Mouse (Mus musculus) E14TG2a.4 (cell line): ENCODE data around the gene Ear6.
"Not testable (repeated sequence)": the region's sequence is repeated elsewhere in the genome, so short reads cannot be mapped to it uniquely, and the experiment has no call there.

Experiments used
- CTCF ChIP-seq: conservative IDR thresholded peaks from 2 replicates; pipeline ENCODE4 v1.5.1; 2014; ENCODE audit warnings: low read length
- NANOG ChIP-seq: IDR thresholded peaks from 2 replicates; pipeline ENCODE4 v1.6.1; 2014; ENCODE audit warnings: borderline replicate concordance, low read length, mixed read lengths

DNA sequence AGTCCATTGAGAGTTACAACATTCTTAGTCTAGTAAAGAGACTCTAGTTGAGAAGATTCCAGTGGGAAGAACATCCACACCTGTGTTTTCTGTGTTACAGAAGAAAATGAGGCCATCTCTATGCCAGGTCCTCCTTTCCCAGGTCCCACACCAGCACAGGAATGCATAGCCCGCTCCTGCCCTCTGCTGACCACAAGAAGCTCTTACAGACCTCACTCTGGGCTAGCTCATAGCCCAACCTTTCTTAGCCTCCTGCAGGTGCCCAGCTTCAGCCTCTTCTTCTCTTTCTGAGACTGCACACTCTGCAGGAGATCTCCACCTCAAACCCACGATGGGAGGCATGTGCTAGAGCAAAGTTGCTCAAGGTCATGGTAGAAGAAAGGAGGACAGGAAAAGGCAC lies 15.0 kb upstream of the Ear6 start:
- TF ChIP-seq NANOG, CTCF: not testable (repeated sequence)
